Mouse (Mus musculus) urinary bladder, adult 18-20 months (tissue): ENCODE measurements at regions not wholly inside any gene's neighbourhood (a gene's known extent, or its start where the extent isn't known, plus 50 kb on each side); places are given as distances from the start of the nearest gene placed in this dataset.

Source experiments
- DNase-seq, 2 experiments: peaks; one replicate each; pipeline ENCODE4 v3.0.0; 2022; ENCODE audit warnings: low spot score in 2 of 2, mixed read lengths in 2 of 2

- DNase-seq, result peak; percentile 23 to 82
Measured at GRCm38 (mm10) chr14:25226155-25226839, 232.7 kb upstream of the Zmiz1 start.

- DNase-seq, result no peak
Measured at GRCm38 (mm10) chr14:25226840-25227506, 232.0 kb upstream of the Zmiz1 start.

GRCm38 (mm10) chr14:25228321-25229047 is 230.5 kb upstream of the Zmiz1 start:
- no peak for DNase-seq

GRCm38 (mm10) chr14:25229569-25229968 is 229.4 kb upstream of the Zmiz1 start:
- peak in 1 of 2 experiments; percentile 32 for DNase-seq

GRCm38 (mm10) chr14:25231881-25232280 is 227.1 kb upstream of the Zmiz1 start:
- no peak for DNase-seq

- DNase-seq, result no peak
Measured at GRCm38 (mm10) chr14:25236421-25236973, 222.5 kb upstream of the Zmiz1 start.

GRCm38 (mm10) chr14:25239335-25239960 is 219.5 kb upstream of the Zmiz1 start:
- DNase-seq, result no peak

GRCm38 (mm10) chr14:25242753-25243152 is 216.2 kb upstream of the Zmiz1 start:
- DNase-seq, result no peak

- DNase-seq, result no peak
Measured at GRCm38 (mm10) chr14:25243289-25243688, 215.7 kb upstream of the Zmiz1 start.

- DNase-seq, result no peak
Measured at GRCm38 (mm10) chr14:25243698-25244097, 215.3 kb upstream of the Zmiz1 start.

- no peak for DNase-seq
Measured at GRCm38 (mm10) chr14:25244841-25245240, 214.1 kb upstream of the Zmiz1 start.

GRCm38 (mm10) chr14:25245691-25246090 is 213.3 kb upstream of the Zmiz1 start:
- DNase-seq, result no peak

- DNase-seq, result no peak
Measured at GRCm38 (mm10) chr14:25248941-25249340, 210.0 kb upstream of the Zmiz1 start.

- DNase-seq, result no peak
Measured at GRCm38 (mm10) chr14:25253016-25253850, 205.8 kb upstream of the Zmiz1 start.

GRCm38 (mm10) chr14:25263121-25263520 is 195.9 kb upstream of the Zmiz1 start:
- no peak for DNase-seq

GRCm38 (mm10) chr14:25266846-25267245 is 192.1 kb upstream of the Zmiz1 start:
- DNase-seq, result no peak

- peak in 1 of 2 experiments; percentile 16 for DNase-seq
Measured at GRCm38 (mm10) chr14:25268090-25268631, 190.8 kb upstream of the Zmiz1 start.

- DNase-seq, result no peak
Measured at GRCm38 (mm10) chr14:25270227-25270876, 188.6 kb upstream of the Zmiz1 start.

GRCm38 (mm10) chr14:25272366-25273156 is 186.4 kb upstream of the Zmiz1 start:
- DNase-seq, result no peak
